Mouse (Mus musculus) stomach, postnatal 0 days (tissue): ENCODE data around the gene Grasp. TPM values are rescaled to one million over a fixed set of nuclear protein-coding genes. Genes with fewer than 3 reads are reported as not detected.

Experiments used
- ATAC-seq: fragments of 200-750 bp; cut with Nextera tagmentation; 2 replicates; pipeline ENCODE4 v1.8.0; 2017; ENCODE audit not compliant: low FRiP score, low TSS enrichment
- DNase-seq: peaks from one replicate; pipeline ENCODE4 v3.0.0-alpha.2; 2016; ENCODE audit warnings: low spot score
- H3K27ac ChIP-seq: fragments of 300-500 bp; sonication (generic); replicated peaks from 2 replicates; pipeline ENCODE4 v1.5.1; 2014; ENCODE audit warnings: mild to moderate bottlenecking, control low read depth
- H3K27me3 ChIP-seq: fragments of 300-500 bp; sonication (generic); 2 replicates; pipeline ENCODE4 v1.6.1; 2014; ENCODE audit warnings: low read length; ENCODE audit not compliant: control insufficient read depth, insufficient read depth
- H3K36me3 ChIP-seq: fragments of 300-500 bp; sonication (generic); 2 replicates; pipeline ENCODE4 v1.6.1; 2014; ENCODE audit warnings: low read length, mixed read lengths; ENCODE audit not compliant: control insufficient read depth, insufficient read depth
- H3K4me1 ChIP-seq: fragments of 300-500 bp; sonication (generic); replicated peaks from 2 replicates; pipeline ENCODE4 v1.6.1; 2014; ENCODE audit warnings: antibody characterized with exemption; ENCODE audit not compliant: control insufficient read depth, insufficient read depth
- H3K4me2 ChIP-seq: fragments of 300-500 bp; sonication (generic); replicated peaks from 2 replicates; pipeline ENCODE4 v1.6.1; 2014; ENCODE audit warnings: low read depth, mild to moderate bottlenecking, control low read depth, moderate library complexity
- H3K4me3 ChIP-seq: fragments of 300-500 bp; sonication (generic); 2 replicates; pipeline ENCODE4 v1.5.1; 2014; ENCODE audit warnings: low read depth, low read length, control low read depth
- H3K9ac ChIP-seq: fragments of 300-500 bp; sonication (generic); 2 replicates; pipeline ENCODE4 v1.6.1; 2014; ENCODE audit warnings: mild to moderate bottlenecking, low read length, control low read depth, mixed read lengths
- H3K9me3 ChIP-seq: fragments of 300-500 bp; sonication (generic); 2 replicates; pipeline ENCODE4 v1.6.1; 2016; ENCODE audit warnings: low read length; ENCODE audit not compliant: control insufficient read depth
- CTCF ChIP-seq: IDR thresholded peaks from 2 replicates; pipeline ENCODE4 v1.5.1; 2016; ENCODE audit warnings: antibody characterized with exemption, low read depth, mild to moderate bottlenecking, moderate library complexity
- EP300 ChIP-seq: optimal IDR thresholded peaks from 2 replicates; pipeline ENCODE3; 2016; ENCODE audit warnings: antibody characterized with exemption
- whole genome bisulfite sequencing: fragments of 180-500 bp; shearing (Covaris S2); extraction: QIAGEN DNeasy Blood & Tissue Kit; methylation state at CpG from one replicate; pipeline ENCODE4 v1.1.7; 2014; 5-methylcytosine and 5-hydroxymethylcytosine counted together
- polyA plus RNA-seq: library from polyadenylated mRNA; unstranded; fragments of >200 nt; fragmentation: Nextera tagmentation; extraction: Ambion mirVana; gene quantifications from 2 replicates; pipeline ENCODE4 v1.2.1, GENCODE M21; 2015

Grasp gene
- polyA plus RNA-seq, 1 experiment from 2014 or later = 2.0 TPM

- Histone ChIP-seq H3K27ac (peak overlapping the region; percentile 45), H3K36me3 (no peaks in the 10 kb centered on the region), H3K4me1 (peaks cover 4% of the 10 kb centered on the region; the same call in 1 of the 2 replicates), H3K9me3 (no peaks in the 10 kb centered on the region), H3K4me2 (no peak overlapping the region), H3K4me3 (no peak overlapping the region), H3K27me3 (no peaks in the 10 kb centered on the region), H3K9ac (no peak overlapping the region)
- 60% methylated on average over 9 of the region's 9 CpGs for WGBS
- no peak for DNase-seq
- TF ChIP-seq EP300 (no peak), CTCF (no peak)
- no peak for ATAC-seq
These were observed 17.9 kb downstream of the Grasp start for GRCm38 (mm10) chr15:101241853-101242252.

- TF ChIP-seq CTCF = peak; percentile 70
- TF ChIP-seq EP300 = no peak
- no peaks in the 10 kb centered on the region for H3K36me3 ChIP-seq
- H3K4me1 ChIP-seq = peaks cover 4% of the 10 kb centered on the region; the same call in 1 of the 2 replicates
- H3K27ac ChIP-seq = 0 out of 2 replicates have a peak overlapping the region, but pooled peaks have one; percentile 41
- ATAC-seq = peak; percentile 40; the same call in 1 of the 2 replicates
- no peaks in the 10 kb centered on the region for H3K27me3 ChIP-seq
- no peak overlapping the region for H3K4me3 ChIP-seq
- H3K9me3 ChIP-seq = no peaks in the 10 kb centered on the region
- DNase-seq = peak; percentile 90
- WGBS = 20% methylated on average over 8 of the region's 8 CpGs
- no peak overlapping the region for H3K9ac ChIP-seq
- H3K4me2 ChIP-seq = no peak overlapping the region
These were observed 18.7 kb downstream of the Grasp start for GRCm38 (mm10) chr15:101242645-101243044.

GRCm38 (mm10) chr15:101244012-101244411 is 20.0 kb downstream of the Grasp start:
- Histone ChIP-seq H3K9me3 (no peaks in the 10 kb centered on the region), H3K4me1 (peaks cover 2% of the 10 kb centered on the region; the same call in 1 of the 2 replicates), H3K27me3 (no peaks in the 10 kb centered on the region), H3K27ac (no peak overlapping the region), H3K36me3 (no peaks in the 10 kb centered on the region), H3K9ac (no peak overlapping the region), H3K4me3 (no peak overlapping the region), H3K4me2 (no peak overlapping the region)
- WGBS = 60% methylated on average over 3 of the region's 3 CpGs
- ATAC-seq = no peak
- TF ChIP-seq CTCF = no peak
- TF ChIP-seq EP300 = no peak
- DNase-seq = no peak

- Histone ChIP-seq H3K4me2 (peak overlapping the region; percentile 52), H3K9me3 (no peaks in the 10 kb centered on the region), H3K36me3 (no peaks in the 10 kb centered on the region), H3K27me3 (no peaks in the 10 kb centered on the region), H3K4me3 (peak overlapping the region; percentile 38), H3K4me1 (peaks cover 2% of the 10 kb centered on the region; the same call in 1 of the 2 replicates), H3K9ac (peak overlapping the region; percentile 50), H3K27ac (peak overlapping the region; percentile 88)
- TF ChIP-seq CTCF (peak; percentile 61), EP300 (no peak)
- 2% methylated on average over 55 of the region's 56 CpGs for WGBS
- peak; percentile 97 for DNase-seq
- peak; percentile 98 for ATAC-seq
These were observed 22.5 kb downstream of the Grasp start for GRCm38 (mm10) chr15:101246231-101247154.

- no peak for DNase-seq
- Histone ChIP-seq H3K27ac (peak overlapping the region; percentile 88; the same call in 1 of the 2 replicates), H3K27me3 (no peaks in the 10 kb centered on the region), H3K4me3 (no peak overlapping the region), H3K9ac (peak overlapping the region; percentile 50), H3K4me2 (peak overlapping the region; percentile 52; the same call in 1 of the 2 replicates), H3K4me1 (0 out of 2 replicates have a peak, but pooled peaks cover 2% of the 10 kb centered on the region), H3K9me3 (no peaks in the 10 kb centered on the region), H3K36me3 (no peaks in the 10 kb centered on the region)
- TF ChIP-seq EP300 (no peak), CTCF (no peak)
- WGBS = 68% methylated on average over 1 of the region's 1 CpGs
- no peak for ATAC-seq
These were observed 23.1 kb downstream of the Grasp start for GRCm38 (mm10) chr15:101247155-101247498.
